Mouse (Mus musculus) embryonic fibroblast, embryonic 13.5 days (primary cell): ENCODE results near the gene Ccdc63. TPM values are rescaled to one million over a fixed set of nuclear protein-coding genes. Genes with fewer than 3 reads are reported as not detected.
A peak's percentile ranks its signal among the peaks of the same experiment; 100 is the strongest.

ENCODE experiments used
- H3K27ac ChIP-seq: 2 replicates; pipeline ENCODE4 v1.5.1; 2012; ENCODE audit warnings: low read length, control low read depth, inconsistent platforms; ENCODE audit not compliant: insufficient read depth
- H3K4me1 ChIP-seq: 2 replicates; pipeline ENCODE4 v1.6.1; 2011; ENCODE audit warnings: low read length; ENCODE audit not compliant: control insufficient read depth, insufficient read depth
- H3K4me3 ChIP-seq: 2 replicates; pipeline ENCODE4 v1.5.1; 2011; ENCODE audit warnings: mild to moderate bottlenecking, control low read depth, low read length; ENCODE audit not compliant: insufficient read depth
- CTCF ChIP-seq: IDR thresholded peaks from 2 replicates; pipeline ENCODE4 v1.5.1; 2011; ENCODE audit warnings: mild to moderate bottlenecking, control low read depth, low read length, moderate library complexity, borderline replicate concordance; ENCODE audit not compliant: insufficient read depth
- POLR2A ChIP-seq: IDR thresholded peaks from 2 replicates; pipeline ENCODE4 v1.6.1; 2011; ENCODE audit warnings: low read depth, mild to moderate bottlenecking, control low read depth, low read length, moderate library complexity
- polyA plus RNA-seq: library from polyadenylated mRNA; stranded (reverse); fragments of >200 nt; gene quantifications from 2 replicates; pipeline ENCODE4 v1.2.4, GENCODE M21; 2011; ENCODE audit warnings: low read depth; ENCODE audit not compliant: missing spikeins, insufficient read length

Ccdc63 gene
- polyA plus RNA-seq, 1 experiment, result not detected

DNA sequence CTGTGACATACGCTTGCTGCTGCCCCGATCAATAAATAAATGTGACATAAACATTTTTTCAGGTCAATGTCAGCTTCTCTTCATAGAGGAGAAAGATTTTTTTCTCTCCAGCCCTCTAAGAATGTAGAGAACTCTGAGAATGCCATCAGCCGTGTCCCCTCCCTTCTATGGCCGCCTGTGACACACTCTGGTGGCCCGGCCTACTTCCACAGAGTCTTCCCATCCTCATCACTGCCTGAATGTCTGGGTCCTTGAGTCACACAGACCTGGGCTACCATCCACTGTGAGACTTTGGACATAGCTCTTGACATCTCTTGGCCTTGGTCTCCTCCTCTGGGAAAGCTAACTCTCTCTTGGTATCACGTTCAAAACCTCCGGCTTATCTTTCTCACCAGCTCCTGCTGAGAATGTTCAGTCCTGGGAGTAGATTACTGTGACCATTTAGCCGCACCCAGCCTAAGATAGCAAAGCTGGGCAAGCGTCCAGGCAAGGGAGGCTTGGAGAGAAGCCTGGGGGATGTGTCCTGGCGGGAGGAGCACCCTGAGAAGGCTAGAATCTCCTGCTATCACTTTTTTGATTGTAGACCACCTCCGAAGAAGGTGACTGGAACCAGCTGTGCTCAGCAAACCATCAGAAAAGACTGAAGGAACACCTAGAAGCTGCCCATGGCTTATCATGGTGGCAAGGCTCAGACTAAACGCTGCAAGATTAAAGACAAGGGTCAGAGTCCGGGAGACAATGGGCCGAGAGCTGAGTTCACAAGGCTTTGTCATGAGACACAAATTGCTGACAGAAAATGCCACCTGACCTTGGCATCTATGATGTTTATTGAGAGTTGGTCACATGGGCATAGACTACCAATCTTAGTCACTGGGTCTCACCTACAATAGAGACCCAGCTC lies 3.9 kb downstream of the Ccdc63 start:
- Histone ChIP-seq H3K4me3 (no peak overlapping the region), H3K27ac (no peak overlapping the region), H3K4me1 (no peaks in the 10 kb centered on the region)
- TF ChIP-seq POLR2A, result no peak
- TF ChIP-seq CTCF, result no peak

GRCm38 (mm10) chr5:122135290-122135882 lies 5.2 kb downstream of the Ccdc63 start:
- H3K27ac ChIP-seq, result no peak overlapping the region
- TF ChIP-seq CTCF, result no peak
- H3K4me3 ChIP-seq, result no peak overlapping the region
- no peaks in the 10 kb centered on the region for H3K4me1 ChIP-seq

DNA sequence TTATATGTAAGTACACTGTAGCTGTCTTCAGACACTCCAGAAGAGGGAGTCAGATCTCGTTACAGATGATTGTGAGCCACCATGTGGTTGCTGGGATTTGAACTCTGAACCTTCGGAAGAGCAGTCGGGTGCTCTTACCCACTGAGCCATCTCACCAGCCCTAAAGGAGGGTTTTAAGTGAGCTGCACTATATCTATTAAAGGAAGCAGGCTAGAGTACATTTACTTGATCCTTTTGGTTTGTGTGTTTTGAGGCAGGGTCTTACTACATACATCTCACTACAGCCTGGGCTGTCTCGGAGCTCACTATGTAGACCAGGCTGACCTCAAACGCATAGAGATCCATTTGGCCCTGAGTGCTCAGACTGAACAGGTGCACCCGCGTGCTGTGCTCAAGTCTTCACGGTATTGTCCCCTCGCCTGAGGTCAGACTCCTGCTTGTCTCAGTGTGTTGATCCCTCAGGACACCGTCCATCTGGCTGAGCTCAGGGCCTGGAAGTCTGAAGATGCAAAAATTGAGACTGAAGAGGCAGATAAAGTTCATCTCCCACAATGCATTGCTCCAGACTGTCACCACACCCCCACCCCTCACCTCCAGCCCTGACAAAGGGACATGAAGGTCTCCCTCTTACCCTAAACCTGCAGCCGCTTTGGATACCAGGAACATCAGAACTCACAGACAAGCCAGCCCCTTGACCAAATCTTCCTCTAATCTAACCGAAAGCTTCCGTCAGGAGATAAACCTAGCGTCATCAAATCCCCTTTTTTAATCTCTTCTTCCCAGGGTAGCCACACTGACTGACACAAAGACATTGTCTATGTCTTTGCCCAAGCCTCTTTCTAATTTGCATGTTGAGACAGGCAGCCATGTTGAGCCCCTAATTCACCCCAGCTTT lies 6.0 kb downstream of the Ccdc63 start:
- Histone ChIP-seq H3K4me3 (no peak overlapping the region), H3K27ac (no peak overlapping the region), H3K4me1 (no peaks in the 10 kb centered on the region)
- TF ChIP-seq POLR2A (no peak), CTCF (no peak)

GRCm38 (mm10) chr5:122133050-122133389 lies 7.6 kb downstream of the Ccdc63 start:
- H3K4me3 ChIP-seq, result no peak overlapping the region
- H3K4me1 ChIP-seq, result no peaks in the 10 kb centered on the region
- no peak overlapping the region for H3K27ac ChIP-seq
- no peak for TF ChIP-seq POLR2A
- TF ChIP-seq CTCF, result no peak

GRCm38 (mm10) chr5:122132167-122133049 lies 8.2 kb downstream of the Ccdc63 start:
- TF ChIP-seq POLR2A (no peak), CTCF (no peak)
- H3K27ac ChIP-seq, result no peak overlapping the region
- H3K4me3 ChIP-seq, result peak overlapping the region; percentile 9
- no peaks in the 10 kb centered on the region for H3K4me1 ChIP-seq

GRCm38 (mm10) chr5:122131076-122132051 lies 9.3 kb downstream of the Ccdc63 start:
- Histone ChIP-seq H3K4me1 (no peaks in the 10 kb centered on the region), H3K4me3 (peak overlapping the region; percentile 9), H3K27ac (no peak overlapping the region)
- TF ChIP-seq CTCF, result peak; percentile 60; the same call in 1 of the 2 replicates
- no peak for TF ChIP-seq POLR2A

- H3K27ac ChIP-seq, result no peak overlapping the region
- H3K4me3 ChIP-seq, result no peak overlapping the region
- no peaks in the 10 kb centered on the region for H3K4me1 ChIP-seq
- no peak for TF ChIP-seq CTCF
- TF ChIP-seq POLR2A, result no peak
Measured at GRCm38 (mm10) chr5:122130341-122130998, 10.2 kb downstream of the Ccdc63 start.

- H3K27ac ChIP-seq, result no peak overlapping the region
- no peak for TF ChIP-seq CTCF
- no peak overlapping the region for H3K4me3 ChIP-seq
- H3K4me1 ChIP-seq, result no peaks in the 10 kb centered on the region
Measured at GRCm38 (mm10) chr5:122129068-122129655, 11.5 kb downstream of the Ccdc63 start.
